Mouse (Mus musculus): ENCODE results near the gene Rpgrip1l.

Rpgrip1l gene

GRCm38 (mm10) chr8:91276337-91276736, 36.7 kb downstream of the Rpgrip1l start:
- no peak for DNase-seq (ENCODE audit: low spot score in 2 of 2)

GRCm38 (mm10) chr8:91273493-91273892, 39.6 kb downstream of the Rpgrip1l start:
- DNase-seq (ENCODE audit: low spot score in 2 of 2): peak; percentile 24 to 48

- no peak for DNase-seq (ENCODE audit: low spot score in 2 of 2)
Observed at GRCm38 (mm10) chr8:91269374-91269958, 43.6 kb downstream of the Rpgrip1l start.

- DNase-seq (ENCODE audit: low spot score in 2 of 2): no peak
Observed at GRCm38 (mm10) chr8:91264564-91264963, 48.5 kb downstream of the Rpgrip1l start.

- no peak for DNase-seq (ENCODE audit: low spot score in 2 of 2)
Observed at GRCm38 (mm10) chr8:91263939-91264338, 49.1 kb downstream of the Rpgrip1l start.

GRCm38 (mm10) chr8:91261598-91261997, 51.5 kb downstream of the Rpgrip1l start:
- no peak for DNase-seq (ENCODE audit: low spot score in 2 of 2)

GRCm38 (mm10) chr8:91250966-91251365, 62.1 kb downstream of the Rpgrip1l start:
- DNase-seq (ENCODE audit: low spot score in 2 of 2): no peak

- DNase-seq (ENCODE audit: low spot score in 2 of 2): no peak
Observed at GRCm38 (mm10) chr8:91249758-91250466, 63.1 kb downstream of the Rpgrip1l start.

GRCm38 (mm10) chr8:91245821-91246454, 67.1 kb downstream of the Rpgrip1l start:
- DNase-seq (ENCODE audit: low spot score in 2 of 2): no peak

- no peak for DNase-seq (ENCODE audit: low spot score in 2 of 2)
Observed at GRCm38 (mm10) chr8:91242721-91243120, 70.3 kb downstream of the Rpgrip1l start.

GRCm38 (mm10) chr8:91241873-91242519, 71.1 kb downstream of the Rpgrip1l start:
- no peak for DNase-seq (ENCODE audit: low spot score in 2 of 2)

- DNase-seq (ENCODE audit: low spot score in 2 of 2): no peak
Observed at GRCm38 (mm10) chr8:91241371-91241770, 71.7 kb downstream of the Rpgrip1l start.

GRCm38 (mm10) chr8:91237191-91237590, 75.9 kb downstream of the Rpgrip1l start:
- no peak for DNase-seq (ENCODE audit: low spot score in 2 of 2)

- no peak for DNase-seq (ENCODE audit: low spot score in 2 of 2)
Observed at GRCm38 (mm10) chr8:91234097-91234496, 79.0 kb downstream of the Rpgrip1l start.

- DNase-seq (ENCODE audit: low spot score in 2 of 2): peak in 1 of 2 experiments; percentile 16
Observed at GRCm38 (mm10) chr8:91227421-91227841, 85.6 kb downstream of the Rpgrip1l start.

- no peak for DNase-seq (ENCODE audit: low spot score in 2 of 2)
Observed at GRCm38 (mm10) chr8:91224227-91224626, 88.8 kb downstream of the Rpgrip1l start.

- no peak for DNase-seq (ENCODE audit: low spot score in 2 of 2)
Observed at GRCm38 (mm10) chr8:91221841-91222240, 91.2 kb downstream of the Rpgrip1l start.

- no peak for DNase-seq (ENCODE audit: low spot score in 2 of 2)
Observed at GRCm38 (mm10) chr8:91218271-91218670, 94.8 kb downstream of the Rpgrip1l start.

- DNase-seq (ENCODE audit: low spot score in 2 of 2): no peak
Observed at GRCm38 (mm10) chr8:91217062-91217905, 95.8 kb downstream of the Rpgrip1l start.

GRCm38 (mm10) chr8:91214287-91214686, 98.8 kb downstream of the Rpgrip1l start:
- DNase-seq (ENCODE audit: low spot score in 2 of 2): no peak

GRCm38 (mm10) chr8:91212948-91213347, 100.1 kb downstream of the Rpgrip1l start:
- no peak for DNase-seq (ENCODE audit: low spot score in 2 of 2)
